Mouse (Mus musculus) spleen, adult 18-20 months (tissue): Measurements from ENCODE around the gene Cdk5rap3.
A peak's percentile ranks its signal among the peaks of the same experiment; 100 is the strongest.

Experiments
- DNase-seq, 2 experiments: peaks; one replicate each; pipeline ENCODE4 v3.0.0; 2022; ENCODE audit warnings: mixed read lengths in 2 of 2

Gene Cdk5rap3

GRCm38 (mm10) chr11:96893203-96893842, 23.0 kb downstream of the Cdk5rap3 start:
- no peak for DNase-seq

GRCm38 (mm10) chr11:96891784-96892527, 24.3 kb downstream of the Cdk5rap3 start:
- no peak for DNase-seq

DNA sequence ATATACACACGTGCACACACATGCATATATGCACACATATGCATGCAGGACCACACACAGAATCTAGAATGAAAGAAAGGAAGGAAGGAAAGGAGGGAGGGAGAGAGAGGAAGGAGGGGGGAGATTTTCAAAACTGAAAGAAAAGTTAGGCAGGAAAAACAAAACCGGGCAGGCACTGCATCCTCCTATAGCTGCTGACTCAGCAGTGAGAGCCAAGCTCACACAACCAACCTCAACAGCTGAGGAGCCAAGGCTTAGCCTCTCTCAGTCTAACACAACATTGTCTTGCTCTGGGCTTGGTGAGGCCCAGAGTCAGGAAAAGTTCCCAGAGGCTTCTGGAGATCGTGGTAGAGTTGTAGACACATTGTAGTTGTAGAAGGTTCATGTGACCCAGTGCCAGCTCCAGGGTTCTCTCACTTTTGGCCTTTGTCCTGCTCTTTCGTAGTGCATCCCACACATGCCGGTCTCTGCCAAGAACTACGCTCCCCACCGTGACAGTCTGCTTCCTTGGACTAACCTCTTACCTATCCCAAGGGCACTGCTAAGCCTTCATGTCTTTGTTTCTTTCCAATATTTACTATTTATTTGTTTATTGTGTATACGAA, 29.3 kb downstream of the Cdk5rap3 start:
- DNase-seq = no peak

- DNase-seq = no peak
Observed at GRCm38 (mm10) chr11:96885901-96886340, 30.4 kb downstream of the Cdk5rap3 start.

DNA sequence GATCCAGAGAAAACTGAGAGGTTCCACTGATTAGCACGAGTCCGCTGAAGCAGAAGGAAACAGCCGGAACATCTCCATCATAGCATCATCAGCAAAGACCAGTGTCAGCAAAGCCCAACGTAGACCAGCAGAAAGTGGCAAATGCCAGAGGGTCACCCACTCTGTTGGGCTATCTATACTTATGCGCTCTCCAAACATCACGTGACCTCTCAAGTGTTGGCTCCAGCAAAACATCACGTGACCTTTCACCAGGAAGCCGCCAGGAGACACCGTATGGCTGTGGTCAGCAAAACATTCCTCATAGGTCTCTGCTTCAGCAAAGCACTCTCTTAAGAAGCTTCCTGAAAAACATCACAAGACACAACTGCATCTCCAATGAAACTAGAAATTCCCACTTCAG, 36.0 kb downstream of the Cdk5rap3 start:
- no peak for DNase-seq

GRCm38 (mm10) chr11:96879359-96879758, 36.9 kb downstream of the Cdk5rap3 start:
- DNase-seq = no peak

DNA sequence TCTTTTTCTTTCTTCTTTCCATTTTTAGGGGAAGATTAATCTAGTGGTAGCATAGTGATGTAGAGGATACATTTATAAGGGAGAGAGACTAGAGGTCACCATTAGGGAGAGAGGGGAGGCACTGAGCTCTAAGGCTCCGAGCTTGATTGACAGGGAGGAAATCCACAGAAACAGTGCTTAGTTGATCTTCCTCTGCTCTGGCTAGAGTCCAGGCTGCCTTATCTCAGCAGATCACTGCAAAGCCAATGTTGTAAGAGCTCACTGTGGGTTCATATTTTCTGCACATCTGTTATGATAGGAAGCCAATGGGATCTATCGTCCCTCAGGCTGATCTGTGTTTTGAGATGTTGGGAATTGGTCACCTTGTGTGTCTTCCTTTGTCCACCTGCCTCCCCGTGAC, 37.6 kb downstream of the Cdk5rap3 start:
- DNase-seq = no peak

DNA sequence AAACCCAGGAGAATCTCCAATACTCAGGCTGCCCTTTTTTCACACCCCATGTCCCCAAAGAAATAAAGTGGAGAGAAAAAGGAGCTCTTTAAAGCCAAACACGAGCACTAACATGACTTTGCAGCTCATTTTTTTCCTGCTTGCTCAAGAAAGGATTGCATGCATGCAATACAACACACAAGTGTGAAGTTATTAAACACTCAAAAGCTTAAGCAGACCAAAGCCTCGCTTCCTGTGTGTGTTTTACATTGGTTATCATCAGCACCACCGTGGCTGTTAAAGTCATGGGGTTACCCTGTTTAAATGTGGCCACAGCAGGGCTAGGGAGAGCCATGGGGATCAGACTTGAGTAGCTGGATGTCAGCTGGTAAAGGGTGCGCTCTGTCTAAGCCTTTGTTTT, 39.2 kb downstream of the Cdk5rap3 start:
- DNase-seq = no peak

- no peak for DNase-seq
Observed at GRCm38 (mm10) chr11:96876300-96877040, 39.8 kb downstream of the Cdk5rap3 start.

GRCm38 (mm10) chr11:96875745-96876144, 40.6 kb downstream of the Cdk5rap3 start:
- DNase-seq = peak; percentile 25 to 39

GRCm38 (mm10) chr11:96875270-96875669, 41.0 kb downstream of the Cdk5rap3 start:
- DNase-seq = no peak

DNA sequence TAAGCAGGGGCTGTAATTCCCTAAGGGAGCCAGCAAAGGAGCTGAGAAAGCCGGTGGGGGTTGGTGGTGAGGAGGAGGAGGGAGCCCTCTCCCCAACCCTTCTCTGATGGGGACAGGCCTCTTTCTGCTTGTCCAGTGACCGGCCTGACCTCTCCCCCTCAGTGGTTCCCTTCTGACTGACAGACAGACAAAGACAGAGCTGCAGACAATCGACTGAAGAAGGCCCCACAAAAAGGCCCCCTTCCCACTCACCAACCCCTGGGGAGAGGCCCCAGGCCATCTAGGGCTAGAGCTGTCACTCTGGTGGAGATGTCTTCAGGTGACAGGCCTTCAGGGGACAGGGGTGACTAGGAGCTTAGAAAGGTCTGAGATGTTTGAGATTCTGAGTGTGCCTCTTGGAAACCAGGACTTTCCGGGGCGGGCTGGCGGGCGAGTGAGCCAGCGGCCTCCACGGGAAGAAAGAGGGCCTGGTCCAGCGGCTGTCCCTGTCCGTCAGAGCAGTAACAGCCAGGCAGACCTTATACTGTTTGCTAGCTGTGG, 42.6 kb downstream of the Cdk5rap3 start:
- no peak for DNase-seq

DNA sequence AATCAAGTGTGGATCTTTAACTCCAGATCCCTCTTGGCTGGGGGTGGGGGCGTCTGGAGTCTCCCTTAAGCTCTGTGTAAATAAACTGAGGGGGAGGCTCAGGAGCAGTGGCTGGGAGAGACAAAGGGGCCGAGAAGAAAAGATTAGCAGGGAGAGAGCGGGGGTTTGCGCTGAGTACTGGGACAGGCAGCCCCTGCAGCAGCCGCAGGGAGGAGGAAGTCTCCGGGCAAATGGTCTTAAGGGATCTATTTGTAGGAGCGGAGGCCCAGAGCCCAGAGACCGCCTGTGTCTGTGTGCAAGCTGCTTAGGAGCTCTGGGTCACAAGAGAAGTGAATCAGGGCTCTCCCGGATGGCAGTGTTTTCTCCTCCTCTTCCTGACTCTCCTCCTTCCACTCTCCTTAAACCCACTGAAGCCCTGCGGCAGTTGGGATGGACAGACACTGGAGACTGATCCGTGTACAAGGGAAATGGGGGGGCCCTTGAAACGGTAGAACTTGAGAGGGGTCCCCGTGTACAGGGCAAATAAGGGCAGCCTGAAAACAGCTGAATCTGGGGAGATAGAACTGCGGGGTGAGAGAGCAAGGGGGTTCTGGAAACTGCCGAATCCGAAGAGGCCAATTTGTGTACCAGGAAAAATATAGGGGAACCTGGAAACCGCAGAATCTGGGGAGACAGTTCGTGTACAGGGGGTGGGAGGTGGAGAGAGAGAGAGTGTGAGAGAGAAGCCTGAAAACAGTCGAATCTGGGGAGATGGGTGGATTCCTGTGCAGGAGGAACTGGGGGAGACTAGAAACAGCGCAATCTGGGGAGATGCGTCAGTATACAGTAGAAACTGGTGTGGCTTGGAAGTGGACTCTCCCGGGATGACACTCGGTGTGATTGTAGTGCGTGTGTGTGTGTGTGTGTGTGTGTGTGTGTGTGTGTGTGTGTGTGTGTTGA, 43.6 kb downstream of the Cdk5rap3 start:
- no peak for DNase-seq

DNA sequence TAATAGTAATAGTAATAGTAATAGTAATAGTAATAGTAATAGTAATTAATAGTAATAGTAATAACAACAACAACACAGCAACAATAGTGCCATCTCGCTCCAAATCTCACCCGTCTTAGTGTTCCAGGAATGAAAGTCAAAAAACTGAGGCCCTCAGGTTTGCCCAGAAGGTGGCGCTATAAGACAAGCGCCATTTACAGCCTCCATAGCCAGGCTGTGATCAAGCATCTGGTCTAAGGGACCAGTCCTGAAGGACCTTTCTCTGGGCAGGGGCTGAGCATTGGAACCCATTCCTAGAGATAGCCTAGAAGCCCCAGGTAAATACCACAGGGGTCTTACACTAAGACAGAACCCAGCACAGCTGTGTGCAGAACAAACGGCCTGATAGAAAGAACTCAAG, 49.1 kb downstream of the Cdk5rap3 start:
- peak in 1 of 2 experiments; percentile 47 for DNase-seq

DNA sequence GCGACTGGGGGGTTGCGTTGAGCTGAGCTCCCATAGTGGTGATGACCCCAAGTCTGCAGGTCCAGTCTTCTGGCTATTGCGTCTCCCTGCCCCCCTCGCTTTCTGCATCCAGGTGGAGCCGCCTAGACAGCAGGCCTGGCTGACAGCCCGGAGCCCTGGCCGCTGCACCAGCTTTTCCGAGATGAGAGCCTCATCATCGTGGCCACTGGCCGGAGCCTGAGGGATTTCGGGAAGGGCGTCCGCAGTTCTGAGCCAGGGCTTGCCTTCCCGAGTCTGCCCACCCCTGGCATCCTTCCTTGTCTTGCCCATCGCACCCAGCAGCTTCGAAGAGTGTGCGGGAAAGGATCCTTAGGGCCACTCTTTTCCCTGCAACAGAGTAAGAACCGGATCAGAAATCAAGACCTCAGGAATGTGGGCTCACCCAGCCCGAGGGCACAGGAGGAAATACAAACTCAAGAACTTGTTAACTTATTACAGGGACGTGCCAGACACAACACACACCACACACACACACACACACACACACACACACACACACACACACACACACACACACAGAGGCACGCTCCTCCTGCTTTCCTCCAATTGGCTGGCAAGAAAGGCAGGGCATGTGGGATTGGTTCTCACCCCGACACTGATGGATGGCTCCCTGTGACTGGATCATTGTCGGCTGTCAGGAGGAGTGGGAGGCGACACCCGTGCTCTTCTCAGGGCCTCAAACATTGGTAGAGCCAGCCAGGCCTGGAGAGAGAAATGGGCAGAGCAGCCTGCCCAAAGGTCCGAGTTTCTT, 52.9 kb downstream of the Cdk5rap3 start:
- DNase-seq = no peak

DNA sequence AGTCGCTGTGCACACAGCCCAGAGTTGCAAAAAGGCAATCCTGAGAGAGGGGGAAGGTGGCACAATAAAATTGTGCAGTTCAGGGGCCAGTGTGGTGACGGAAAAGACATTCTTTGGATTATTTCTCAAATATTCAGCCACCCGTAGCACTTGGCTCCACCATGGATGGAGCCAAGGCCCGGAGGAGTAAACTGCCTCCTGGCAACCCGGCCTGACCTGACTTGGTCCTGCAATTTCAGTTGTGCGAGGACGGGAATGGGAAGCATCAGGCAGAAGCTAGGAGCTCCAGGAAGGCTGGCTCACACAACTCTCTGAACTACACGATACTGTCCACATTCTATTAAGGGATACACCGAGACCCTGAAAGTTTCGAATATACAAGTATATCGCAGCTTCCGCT, 53.8 kb downstream of the Cdk5rap3 start:
- no peak for DNase-seq

- DNase-seq = peak; percentile 85 to 98
Observed at GRCm38 (mm10) chr11:96861878-96862289, 54.4 kb downstream of the Cdk5rap3 start.

- DNase-seq = no peak
Observed at GRCm38 (mm10) chr11:96861446-96861845, 54.9 kb downstream of the Cdk5rap3 start.

DNA sequence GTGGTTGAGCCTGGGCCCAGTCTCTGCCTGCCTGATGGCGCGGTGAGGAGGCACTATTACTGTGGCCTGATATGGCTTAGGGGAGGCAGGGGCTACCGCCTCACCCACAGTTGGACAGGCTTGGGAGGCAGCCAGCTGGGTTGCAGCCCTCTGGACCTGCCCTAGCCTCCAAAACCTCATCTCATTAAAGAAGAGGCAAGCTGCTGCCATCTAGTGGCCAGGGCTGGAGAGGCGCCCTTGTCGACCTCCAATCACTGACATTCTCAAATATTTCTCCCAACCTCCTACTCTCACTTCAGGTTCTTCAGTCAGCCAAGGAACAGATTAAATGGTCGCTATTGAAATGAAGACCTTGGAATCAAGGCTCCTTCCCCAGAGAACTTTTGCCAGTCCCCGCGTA, 55.7 kb downstream of the Cdk5rap3 start:
- DNase-seq = peak; percentile 43 to 72

GRCm38 (mm10) chr11:96859635-96860034, 56.7 kb downstream of the Cdk5rap3 start:
- DNase-seq = no peak

GRCm38 (mm10) chr11:96857446-96857845, 58.9 kb downstream of the Cdk5rap3 start:
- DNase-seq = no peak
